Mouse (Mus musculus) CH12.LX (cell line): ENCODE measurements around the gene Hdac4. TPM values are rescaled to one million over a fixed set of nuclear protein-coding genes. Genes with fewer than 3 reads are reported as not detected.

Experiments used
- DNase-seq: peaks from one replicate; pipeline ENCODE4 v3.0.0-alpha.2; 2013; ENCODE audit errors: extremely low read depth
- H3K27ac ChIP-seq: 2 replicates; pipeline ENCODE4 v1.5.1; 2012; ENCODE audit warnings: low read depth, mild to moderate bottlenecking, control low read depth, moderate library complexity; ENCODE audit not compliant: insufficient read depth
- H3K27me3 ChIP-seq: replicated peaks from 2 replicates; pipeline ENCODE3; 2012; ENCODE audit warnings: inconsistent platforms
- H3K36me3 ChIP-seq, 2 experiments: replicated peaks in 1 of 2; 2 replicates each; pipeline versions ENCODE3 to v1.6.1; 2012; ENCODE audit warnings: inconsistent platforms in 1 of 2, low read length in 1 of 2, mild to moderate bottlenecking in 1 of 2, mixed read lengths in 1 of 2, moderate library complexity in 1 of 2; ENCODE audit not compliant: control insufficient read depth in 1 of 2, insufficient read depth in 1 of 2
- H3K4me1 ChIP-seq, 2 experiments: 2 replicates each; pipeline ENCODE4 v1.6.1; 2012; ENCODE audit warnings: inconsistent platforms in 1 of 2, moderate library complexity in 1 of 2; ENCODE audit not compliant: insufficient read depth in 2 of 2, control insufficient read depth in 1 of 2
- H3K4me2 ChIP-seq: 2 replicates; pipeline ENCODE4 v1.6.1; 2012; ENCODE audit warnings: low read depth, mild to moderate bottlenecking, control low read depth; ENCODE audit not compliant: poor library complexity, insufficient read depth, severe bottlenecking
- H3K4me3 ChIP-seq, 3 experiments: fragments of 150-350 bp in 1 of 3; sonication (generic) in 1 of 3; replicated peaks in 1 of 3; 2 replicates each; pipeline versions ENCODE3 to v1.5.1; 2011 to 2012; ENCODE audit warnings: low read depth in 2 of 3, low read length in 2 of 3, mild to moderate bottlenecking in 2 of 3, moderate library complexity in 2 of 3, control low read depth in 1 of 3, improper control_type of control experiment in 1 of 3, inconsistent platforms in 1 of 3, mixed read lengths in 1 of 3; ENCODE audit not compliant: poor library complexity in 1 of 3
- H3K79me2 ChIP-seq: replicated peaks from 2 replicates; pipeline ENCODE4 v1.6.1; 2012; ENCODE audit warnings: mild to moderate bottlenecking, moderate library complexity; ENCODE audit not compliant: control insufficient read depth, poor library complexity, insufficient read depth, severe bottlenecking; ENCODE audit errors: extremely low read depth
- H3K9ac ChIP-seq: 2 replicates; pipeline ENCODE4 v1.6.1; 2012; ENCODE audit warnings: low read depth, mild to moderate bottlenecking, control low read depth, moderate library complexity; ENCODE audit not compliant: insufficient read depth
- H3K9me3 ChIP-seq: replicated peaks from 2 replicates; pipeline ENCODE3; 2012; ENCODE audit warnings: low read length, inconsistent platforms, mixed read lengths
- E2F4 ChIP-seq: IDR thresholded peaks from 2 replicates; pipeline ENCODE4 v1.6.1; 2011; ENCODE audit warnings: low read depth, low read length, improper control_type of control experiment; ENCODE audit not compliant: insufficient replicate concordance
- HCFC1 ChIP-seq: IDR thresholded peaks from 2 replicates; pipeline ENCODE4 v1.6.1; 2012; ENCODE audit warnings: low read depth, mild to moderate bottlenecking, inconsistent platforms, low read length, improper control_type of control experiment
- JUND ChIP-seq: conservative IDR thresholded peaks from 2 replicates; pipeline ENCODE4 v1.6.1; 2011; ENCODE audit warnings: low read depth, low read length, improper control_type of control experiment
- MEF2A ChIP-seq: IDR thresholded peaks from 2 replicates; pipeline ENCODE4 v1.6.1; 2014; ENCODE audit warnings: low read depth, mild to moderate bottlenecking, inconsistent platforms, low read length, improper control_type of control experiment, borderline replicate concordance
- MXI1 ChIP-seq: IDR thresholded peaks from 2 replicates; pipeline ENCODE4 v1.6.1; 2011; ENCODE audit warnings: mild to moderate bottlenecking, low read depth, low read length, improper control_type of control experiment
- SIN3A ChIP-seq: IDR thresholded peaks from 2 replicates; pipeline ENCODE4 v1.6.1; 2012; ENCODE audit warnings: low read length, improper control_type of control experiment, inconsistent platforms
- SMC3 ChIP-seq: IDR thresholded peaks from 2 replicates; pipeline ENCODE4 v1.6.1; 2011; ENCODE audit warnings: low read depth, low read length, improper control_type of control experiment
- ZKSCAN1 ChIP-seq: IDR thresholded peaks from 2 replicates; pipeline ENCODE4 v1.6.1; 2012; ENCODE audit warnings: low read depth, inconsistent platforms, low read length, improper control_type of control experiment, borderline replicate concordance
- ZMIZ1 ChIP-seq: IDR thresholded peaks from 2 replicates; pipeline ENCODE4 v1.6.1; 2012; ENCODE audit warnings: low read depth, mild to moderate bottlenecking, inconsistent platforms, low read length, improper control_type of control experiment
- dilution Hi-C: fragments of 300-500 bp; cut with MboI; formaldehyde crosslinking; loops from 2 replicates; pipeline ENCODE4 v1.14.3; 2020; ENCODE audit warnings: low sequenced_read_pairs; ENCODE audit not compliant: extremely low pct_unique_long_range_greater_than_20kb, extremely low pct_ligation_motif_present
- in situ Hi-C: fragments of 300-500 bp; cut with MboI; formaldehyde crosslinking; loops from 3 replicates; pipeline ENCODE4 v1.14.3; 2019; ENCODE audit warnings: low sequenced_read_pairs, low pct_ligation_motif_present, low pct_unique_long_range_greater_than_20kb, mixed read lengths
- polyA plus RNA-seq: library from polyadenylated mRNA; unstranded; fragments of >175 nt; gene quantifications from 2 replicates; pipeline ENCODE4 v1.2.1, GENCODE M21; 2012; ENCODE audit warnings: low read depth; ENCODE audit not compliant: insufficient read length
- total RNA-seq, 2 experiments: library from RNA; depleted of rRNA; stranded (reverse); fragments of 300-350 nt in 1 of 2; fragments of >200 nt in 1 of 2; gene quantifications; 2 replicates each; pipeline ENCODE4 v1.2.3; 2012 to 2014

The Hdac4 gene
- total and polyA plus RNA-seq, 3 experiments, result 2.4 to 6.3 (median 4.3) TPM

DNA sequence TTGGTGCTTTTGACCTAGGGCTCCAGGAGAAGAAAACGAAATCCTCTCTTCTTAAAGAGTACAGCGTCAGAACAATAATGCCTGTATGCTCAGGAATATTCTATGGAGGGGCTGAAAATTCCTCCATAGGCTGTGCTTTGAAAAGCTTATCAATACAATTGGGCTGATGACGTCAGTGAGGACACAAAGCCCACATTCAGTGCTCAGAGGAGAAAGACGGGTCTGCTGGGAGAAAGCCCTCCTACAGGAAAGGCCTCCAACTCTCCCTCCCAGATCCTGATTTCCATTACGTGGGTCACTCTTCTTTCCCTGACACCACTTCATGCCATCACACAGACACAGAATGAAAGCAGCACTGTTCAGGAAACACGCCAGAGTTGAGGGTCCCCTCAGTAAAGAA, 159.7 kb downstream of the Hdac4 start:
- dilution Hi-C loops (no loop called here), in situ Hi-C loops (no loop called here)
- Histone ChIP-seq H3K27me3 (no peaks in the 10 kb centered on the region), H3K9ac (no peak overlapping the region), H3K4me2 (no peak overlapping the region), H3K27ac (no peak overlapping the region), H3K9me3 (no peaks in the 10 kb centered on the region), H3K4me1 (peaks cover 0 to 5% of the 10 kb centered on the region in 2 experiments; a peak in 1 of 4 replicates), H3K79me2 (no peaks in the 10 kb centered on the region), H3K4me3 (no peak overlapping the region), H3K36me3 (peaks cover 0 to 2% of the 10 kb centered on the region in 2 experiments)
- no peak for DNase-seq
- TF ChIP-seq MXI1 (no peak), SMC3 (no peak), MEF2A (no peak)

- in situ Hi-C loops, result no loop called here
- Histone ChIP-seq H3K4me3 (no peak overlapping the region), H3K9ac (no peak overlapping the region), H3K4me2 (no peak overlapping the region), H3K36me3 (peaks cover 5 to 10% of the 10 kb centered on the region in 2 experiments)
- TF ChIP-seq ZMIZ1 (no peak), SIN3A (no peak)
- TF ChIP-seq, all 38 proteins: peak for 0
- peaks cover 0 to 5% of the 10 kb centered on the region in 2 experiments; a peak in 1 of 4 replicates for H3K4me1 ChIP-seq
- no peak for DNase-seq
- dilution Hi-C loops, result no loop called here
- no peaks in the 10 kb centered on the region for H3K79me2 ChIP-seq
- no peak overlapping the region for H3K27ac ChIP-seq
- H3K27me3 ChIP-seq, result no peaks in the 10 kb centered on the region
- no peaks in the 10 kb centered on the region for H3K9me3 ChIP-seq
These were observed 161.3 kb downstream of the Hdac4 start for GRCm38 (mm10) chr1:92034247-92034646.

DNA sequence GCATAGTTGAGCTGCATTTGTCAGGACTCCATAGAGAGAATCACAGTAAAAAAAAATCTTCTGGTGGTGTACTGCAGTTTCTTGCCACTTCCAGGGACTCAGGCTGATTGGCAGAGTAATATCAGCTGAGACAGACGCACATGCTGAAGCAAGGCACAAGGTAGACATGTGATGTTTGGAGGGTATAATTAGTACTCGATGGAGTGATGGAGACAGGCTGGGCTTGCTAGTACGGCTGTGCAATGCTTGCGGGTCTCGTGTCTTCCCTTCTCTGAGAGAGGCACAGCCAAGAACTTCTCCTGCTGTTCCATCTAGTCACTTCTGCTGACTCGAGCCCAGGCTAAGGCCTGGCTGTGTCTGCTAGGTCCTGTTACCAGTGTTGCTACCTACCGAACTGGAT, 162.0 kb downstream of the Hdac4 start:
- no peak for DNase-seq
- TF ChIP-seq E2F4 (no peak), MXI1 (no peak), HCFC1 (no peak), JUND (no peak), ZKSCAN1 (no peak)
- TF ChIP-seq, all 38 proteins: peak for 0
- Histone ChIP-seq H3K4me1 (peaks cover 0 to 5% of the 10 kb centered on the region in 2 experiments; a peak in 1 of 4 replicates), H3K79me2 (no peaks in the 10 kb centered on the region), H3K36me3 (peaks cover 5 to 14% of the 10 kb centered on the region in 2 experiments), H3K27ac (no peak overlapping the region), H3K4me2 (no peak overlapping the region), H3K4me3 (no peak overlapping the region), H3K9me3 (no peaks in the 10 kb centered on the region), H3K27me3 (no peaks in the 10 kb centered on the region), H3K9ac (no peak overlapping the region)
- in situ Hi-C loops, result no loop called here
- dilution Hi-C loops, result no loop called here
